Mouse (Mus musculus) stomach, postnatal 0 days (tissue): ENCODE data around the gene Rreb1. TPM values are rescaled to one million over a fixed set of nuclear protein-coding genes. Genes with fewer than 3 reads are reported as not detected.

ENCODE experiments used
- ATAC-seq: fragments of 200-750 bp; cut with Nextera tagmentation; 2 replicates; pipeline ENCODE4 v1.8.0; 2017; ENCODE audit not compliant: low FRiP score, low TSS enrichment
- DNase-seq: peaks from one replicate; pipeline ENCODE4 v3.0.0-alpha.2; 2016; ENCODE audit warnings: low spot score
- H3K27ac ChIP-seq: fragments of 300-500 bp; sonication (generic); replicated peaks from 2 replicates; pipeline ENCODE4 v1.5.1; 2014; ENCODE audit warnings: mild to moderate bottlenecking, control low read depth
- H3K27me3 ChIP-seq: fragments of 300-500 bp; sonication (generic); 2 replicates; pipeline ENCODE4 v1.6.1; 2014; ENCODE audit warnings: low read length; ENCODE audit not compliant: control insufficient read depth, insufficient read depth
- H3K36me3 ChIP-seq: fragments of 300-500 bp; sonication (generic); 2 replicates; pipeline ENCODE4 v1.6.1; 2014; ENCODE audit warnings: low read length, mixed read lengths; ENCODE audit not compliant: control insufficient read depth, insufficient read depth
- H3K4me1 ChIP-seq: fragments of 300-500 bp; sonication (generic); replicated peaks from 2 replicates; pipeline ENCODE4 v1.6.1; 2014; ENCODE audit warnings: antibody characterized with exemption; ENCODE audit not compliant: control insufficient read depth, insufficient read depth
- H3K4me2 ChIP-seq: fragments of 300-500 bp; sonication (generic); replicated peaks from 2 replicates; pipeline ENCODE4 v1.6.1; 2014; ENCODE audit warnings: low read depth, mild to moderate bottlenecking, control low read depth, moderate library complexity
- H3K4me3 ChIP-seq: fragments of 300-500 bp; sonication (generic); 2 replicates; pipeline ENCODE4 v1.5.1; 2014; ENCODE audit warnings: low read depth, low read length, control low read depth
- H3K9ac ChIP-seq: fragments of 300-500 bp; sonication (generic); 2 replicates; pipeline ENCODE4 v1.6.1; 2014; ENCODE audit warnings: mild to moderate bottlenecking, low read length, control low read depth, mixed read lengths
- H3K9me3 ChIP-seq: fragments of 300-500 bp; sonication (generic); 2 replicates; pipeline ENCODE4 v1.6.1; 2016; ENCODE audit warnings: low read length; ENCODE audit not compliant: control insufficient read depth
- CTCF ChIP-seq: IDR thresholded peaks from 2 replicates; pipeline ENCODE4 v1.5.1; 2016; ENCODE audit warnings: antibody characterized with exemption, low read depth, mild to moderate bottlenecking, moderate library complexity
- EP300 ChIP-seq: optimal IDR thresholded peaks from 2 replicates; pipeline ENCODE3; 2016; ENCODE audit warnings: antibody characterized with exemption
- WGBS: fragments of 180-500 bp; shearing (Covaris S2); extraction: QIAGEN DNeasy Blood & Tissue Kit; methylation state at CpG from one replicate; pipeline ENCODE4 v1.1.7; 2014; 5-methylcytosine and 5-hydroxymethylcytosine counted together
- polyA plus RNA-seq: library from polyadenylated mRNA; unstranded; fragments of >200 nt; fragmentation: Nextera tagmentation; extraction: Ambion mirVana; gene quantifications from 2 replicates; pipeline ENCODE4 v1.2.1, GENCODE M21; 2015

The Rreb1 gene
- polyA plus RNA-seq, 1 experiment from 2014 or later = 6.0 TPM

DNA sequence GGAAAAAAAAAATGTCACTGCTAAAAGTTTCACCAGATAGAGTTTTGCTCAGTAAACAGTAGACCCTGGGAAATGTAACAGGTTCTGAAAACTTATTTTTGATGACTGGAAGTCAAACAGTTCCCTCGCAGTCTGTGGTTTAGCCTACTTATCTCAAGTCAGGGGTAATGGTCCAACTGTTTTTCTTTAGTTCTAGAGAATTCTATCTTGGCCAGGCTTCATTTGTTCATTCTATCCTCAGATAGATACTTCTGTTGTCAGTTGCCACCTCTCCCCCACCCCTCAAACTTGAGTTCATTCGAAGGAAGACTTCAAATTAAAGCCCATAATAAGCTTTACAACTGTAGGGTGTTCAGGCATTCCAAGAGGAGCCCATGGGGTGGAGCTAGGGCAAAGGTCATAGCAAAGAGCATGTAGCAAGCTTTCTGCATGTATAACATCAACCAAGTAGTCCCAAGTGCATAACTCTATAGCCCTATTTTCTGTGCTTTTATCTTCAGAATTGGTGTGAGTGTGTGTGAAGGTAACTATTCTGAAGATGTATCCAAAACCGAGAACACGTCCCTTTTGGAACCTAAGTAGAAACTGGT lies 46.2 kb downstream of the Rreb1 start:
- Histone ChIP-seq H3K4me1 (no peaks in the 10 kb centered on the region; the same call in 1 of the 2 replicates), H3K4me3 (no peak overlapping the region), H3K27me3 (no peaks in the 10 kb centered on the region), H3K9me3 (no peaks in the 10 kb centered on the region), H3K27ac (peak overlapping the region; percentile 94; the same call in 1 of the 2 replicates), H3K36me3 (no peaks in the 10 kb centered on the region), H3K4me2 (no peak overlapping the region), H3K9ac (no peak overlapping the region)
- ATAC-seq = no peak
- WGBS = 55% methylated on average over 4 of the region's 4 CpGs
- DNase-seq = no peak
- TF ChIP-seq EP300 (no peak), CTCF (no peak)

DNA sequence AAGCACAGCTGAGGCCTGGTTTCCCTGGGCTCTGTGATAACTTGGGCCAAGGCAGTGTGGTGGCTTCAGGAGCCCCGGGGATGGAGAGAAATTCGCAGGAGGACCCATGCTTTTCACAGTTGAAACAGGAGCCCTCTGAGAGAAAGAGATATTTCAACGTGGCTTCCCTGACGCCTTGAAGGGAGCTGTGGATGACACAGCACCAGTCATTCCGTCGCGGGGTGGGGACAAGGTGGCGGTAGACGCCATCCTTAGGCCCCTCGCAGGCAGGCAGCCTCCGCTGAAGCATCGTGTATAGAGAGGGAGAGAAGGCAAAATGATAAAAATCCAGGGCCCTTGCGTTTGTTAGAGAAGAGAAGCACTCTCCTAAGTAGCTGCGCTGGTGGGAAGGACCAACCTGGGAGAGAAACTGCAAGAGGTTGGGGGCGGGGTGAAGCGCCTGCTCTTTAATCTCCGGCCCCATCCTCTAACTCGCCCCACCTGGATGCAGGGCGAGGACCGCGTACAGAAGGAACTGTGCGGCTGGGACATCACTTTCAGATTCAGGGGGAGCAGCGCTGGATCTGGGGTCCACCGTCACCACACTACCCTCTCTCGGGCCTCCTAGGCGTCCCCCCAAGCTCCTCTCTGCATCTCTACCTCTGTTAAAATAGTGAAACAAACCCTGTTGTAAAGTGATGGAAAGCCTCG lies 46.9 kb downstream of the Rreb1 start:
- no peaks in the 10 kb centered on the region for H3K36me3 ChIP-seq
- peak; percentile 38 for DNase-seq
- H3K27ac ChIP-seq = peak overlapping the region; percentile 94
- ATAC-seq = peak; percentile 1; the same call in 1 of the 2 replicates
- peak overlapping the region; percentile 84 for H3K9ac ChIP-seq
- no peaks in the 10 kb centered on the region for H3K9me3 ChIP-seq
- no peaks in the 10 kb centered on the region for H3K27me3 ChIP-seq
- WGBS = 7% methylated on average over 27 of the region's 27 CpGs
- no peaks in the 10 kb centered on the region; the same call in 1 of the 2 replicates for H3K4me1 ChIP-seq
- peak overlapping the region; percentile 100 for H3K4me2 ChIP-seq
- TF ChIP-seq CTCF = no peak
- TF ChIP-seq EP300 = no peak
- H3K4me3 ChIP-seq = peak overlapping the region; percentile 83

DNA sequence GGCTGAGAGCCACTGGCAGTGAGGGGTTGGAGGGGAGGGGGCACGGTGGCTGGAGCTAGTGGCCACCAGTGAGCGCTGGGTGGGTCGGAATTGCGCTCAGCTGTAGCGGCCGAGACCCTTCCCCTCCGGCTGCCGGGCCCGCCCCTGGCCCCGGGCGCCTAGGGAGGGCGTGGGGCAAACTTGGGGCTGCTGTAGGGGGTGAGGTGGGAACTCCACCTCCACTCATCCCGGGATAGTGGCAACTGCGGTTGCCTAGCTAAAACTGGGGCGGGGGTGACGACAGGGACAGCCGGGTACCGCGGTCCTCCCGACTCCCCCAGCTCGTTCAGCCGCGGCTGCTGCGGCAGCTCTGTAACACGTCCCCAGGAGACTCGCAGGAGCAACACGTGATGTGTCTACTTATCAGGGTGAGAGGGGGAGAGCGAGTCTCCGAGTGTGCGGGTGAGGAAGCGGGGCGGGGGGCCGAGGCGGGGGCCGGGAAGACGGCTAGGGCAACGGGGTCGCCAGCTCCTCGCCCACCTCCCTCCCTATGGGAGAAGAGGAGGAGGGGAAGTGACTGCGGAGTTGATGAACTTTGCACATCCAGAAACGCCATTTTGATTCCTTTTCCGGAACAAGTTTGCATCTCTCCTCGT lies 47.6 kb downstream of the Rreb1 start:
- Histone ChIP-seq H3K4me2 (peak overlapping the region; percentile 100), H3K27me3 (no peaks in the 10 kb centered on the region), H3K36me3 (no peaks in the 10 kb centered on the region), H3K27ac (peak overlapping the region; percentile 94), H3K4me3 (peak overlapping the region; percentile 83), H3K9me3 (no peaks in the 10 kb centered on the region), H3K9ac (peak overlapping the region; percentile 84), H3K4me1 (no peaks in the 10 kb centered on the region; the same call in 1 of the 2 replicates)
- ATAC-seq = peak; percentile 75
- TF ChIP-seq CTCF (no peak), EP300 (no peak)
- WGBS = 0% methylated on average over 37 of the region's 43 CpGs
- peak; percentile 73 for DNase-seq

DNA sequence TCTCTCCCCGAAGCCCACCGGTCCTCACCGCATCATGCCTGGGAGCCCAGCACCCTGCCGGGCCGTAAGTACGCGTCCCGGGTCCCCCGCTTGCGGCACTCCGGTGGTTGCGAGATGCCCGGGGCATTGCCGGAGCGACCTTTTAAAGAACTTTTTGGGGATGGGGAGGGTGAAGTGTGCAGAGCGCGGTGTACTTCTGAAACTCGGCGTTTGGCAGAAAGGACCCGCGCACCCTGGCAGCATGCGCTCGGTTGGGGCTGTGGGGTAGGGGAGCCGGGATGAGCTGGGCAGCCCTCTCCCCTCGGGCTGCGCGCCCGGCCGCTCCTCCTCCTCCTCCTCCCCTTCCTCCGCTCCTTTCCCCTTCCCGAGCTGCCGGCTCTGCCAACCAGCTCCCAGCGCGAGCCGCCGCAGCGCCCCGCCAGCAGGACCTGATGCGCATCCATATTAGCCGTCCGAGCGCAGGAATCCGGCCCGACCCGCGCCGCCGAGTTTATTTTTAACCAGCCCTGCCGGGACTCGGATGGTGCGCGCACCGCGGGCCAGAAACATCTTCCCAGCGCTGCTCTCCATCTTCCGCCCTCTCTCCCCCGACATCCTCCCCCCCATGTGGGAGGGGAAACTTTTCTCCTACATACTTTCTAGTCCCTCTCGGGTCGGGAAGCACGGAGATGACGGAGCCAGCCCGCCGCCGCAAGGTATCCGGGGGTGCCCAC lies 48.2 kb downstream of the Rreb1 start:
- H3K9me3 ChIP-seq = no peaks in the 10 kb centered on the region
- H3K4me3 ChIP-seq = peak overlapping the region; percentile 83
- TF ChIP-seq EP300 = no peak
- TF ChIP-seq CTCF = no peak
- H3K4me1 ChIP-seq = no peaks in the 10 kb centered on the region; the same call in 1 of the 2 replicates
- H3K27me3 ChIP-seq = no peaks in the 10 kb centered on the region
- peak; percentile 43 for ATAC-seq
- DNase-seq = peak; percentile 71
- peak overlapping the region; percentile 84 for H3K9ac ChIP-seq
- H3K4me2 ChIP-seq = peak overlapping the region; percentile 100
- under 1% methylated on average over 57 of the region's 65 CpGs for WGBS
- peak overlapping the region; percentile 94 for H3K27ac ChIP-seq
- no peaks in the 10 kb centered on the region for H3K36me3 ChIP-seq

- Histone ChIP-seq H3K4me1 (peaks cover 4% of the 10 kb centered on the region), H3K27ac (peak overlapping the region; percentile 94), H3K4me2 (peak overlapping the region; percentile 100), H3K9ac (peak overlapping the region; percentile 84), H3K27me3 (no peaks in the 10 kb centered on the region), H3K36me3 (no peaks in the 10 kb centered on the region), H3K9me3 (no peaks in the 10 kb centered on the region), H3K4me3 (peak overlapping the region; percentile 83)
- ATAC-seq (peak; percentile 30), DNase-seq (peak; percentile 65)
- TF ChIP-seq EP300 = no peak
- under 1% methylated on average over 24 of the region's 36 CpGs for WGBS
These were observed 48.7 kb downstream of the Rreb1 start for GRCm38 (mm10) chr13:37826994-37827262.
